Mouse (Mus musculus) neural tube, embryonic 14.5 days (tissue): ENCODE data around the gene Pdyn. TPM values are rescaled to one million over a fixed set of nuclear protein-coding genes. Genes with fewer than 3 reads are reported as not detected.

Source experiments
- ATAC-seq: fragments of 200-750 bp; cut with Nextera tagmentation; 2 replicates; pipeline ENCODE4 v1.8.0; 2017; ENCODE audit warnings: low read depth, mild to moderate bottlenecking, moderate TSS enrichment, moderate library complexity
- H3K27ac ChIP-seq: fragments of 300-500 bp; sonication (generic); 2 replicates; pipeline ENCODE4 v1.5.1; 2014; ENCODE audit warnings: low read depth, mild to moderate bottlenecking, control low read depth, low read length, moderate library complexity, mixed read lengths
- H3K27me3 ChIP-seq: fragments of 300-500 bp; sonication (generic); 2 replicates; pipeline ENCODE4 v1.6.1; 2014; ENCODE audit warnings: low read length; ENCODE audit not compliant: control insufficient read depth, insufficient read depth
- H3K36me3 ChIP-seq: fragments of 300-500 bp; sonication (generic); 2 replicates; pipeline ENCODE4 v1.6.1; 2014; ENCODE audit warnings: low read length, mixed read lengths; ENCODE audit not compliant: control insufficient read depth, insufficient read depth
- H3K4me1 ChIP-seq: fragments of 300-500 bp; sonication (generic); 2 replicates; pipeline ENCODE4 v1.6.1; 2014; ENCODE audit warnings: low read length; ENCODE audit not compliant: control insufficient read depth, insufficient read depth
- H3K4me2 ChIP-seq: fragments of 300-500 bp; sonication (generic); 2 replicates; pipeline ENCODE4 v1.6.1; 2014; ENCODE audit warnings: mild to moderate bottlenecking, low read depth, low read length, control low read depth
- H3K4me3 ChIP-seq: fragments of 300-500 bp; sonication (generic); 2 replicates; pipeline ENCODE4 v1.5.1; 2014; ENCODE audit warnings: low read depth, low read length, control low read depth, mixed read lengths
- H3K9ac ChIP-seq: fragments of 300-500 bp; sonication (generic); replicated peaks from 2 replicates; pipeline ENCODE4 v1.6.1; 2014; ENCODE audit warnings: low read depth, mild to moderate bottlenecking, control low read depth, low read length, mixed read lengths
- H3K9me3 ChIP-seq: fragments of 300-500 bp; sonication (generic); 2 replicates; pipeline ENCODE4 v1.6.1; 2016; ENCODE audit warnings: low read length; ENCODE audit not compliant: control insufficient read depth
- WGBS: fragments of 180-500 bp; shearing (Covaris S2); extraction: QIAGEN DNeasy Blood & Tissue Kit; methylation state at CpG from one replicate; pipeline ENCODE4 v1.1.7; 2014; 5-methylcytosine and 5-hydroxymethylcytosine counted together
- polyA plus RNA-seq: library from polyadenylated mRNA; unstranded; fragments of >200 nt; fragmentation: Nextera tagmentation; extraction: Ambion mirVana; gene quantifications from 2 replicates; pipeline ENCODE4 v1.2.1, GENCODE M21; 2014

Pdyn gene
- polyA plus RNA-seq: 35.4 and 51.7 TPM in 2 replicates

- Histone ChIP-seq H3K9me3 (no peaks in the 10 kb centered on the region), H3K27me3 (no peaks in the 10 kb centered on the region), H3K4me1 (peaks cover 4% of the 10 kb centered on the region; the same call in 1 of the 2 replicates), H3K9ac (peak within 1 kb of the TSS; percentile 18; the same call in 1 of the 2 replicates), H3K36me3 (no peaks in the 10 kb centered on the region), H3K27ac (no peak within 1 kb of the TSS), H3K4me3 (peak within 1 kb of the TSS; percentile 29), H3K4me2 (peak within 1 kb of the TSS; percentile 52)
- ATAC-seq: peak; percentile 85
- 6% methylated on average over 20 of the region's 20 CpGs for WGBS
These were observed at the start of gene Pdyn for GRCm38 (mm10) chr2:129699484-129700158. Gene Pdyn, minus strand, starts transcription at chr2:129699844.

DNA sequence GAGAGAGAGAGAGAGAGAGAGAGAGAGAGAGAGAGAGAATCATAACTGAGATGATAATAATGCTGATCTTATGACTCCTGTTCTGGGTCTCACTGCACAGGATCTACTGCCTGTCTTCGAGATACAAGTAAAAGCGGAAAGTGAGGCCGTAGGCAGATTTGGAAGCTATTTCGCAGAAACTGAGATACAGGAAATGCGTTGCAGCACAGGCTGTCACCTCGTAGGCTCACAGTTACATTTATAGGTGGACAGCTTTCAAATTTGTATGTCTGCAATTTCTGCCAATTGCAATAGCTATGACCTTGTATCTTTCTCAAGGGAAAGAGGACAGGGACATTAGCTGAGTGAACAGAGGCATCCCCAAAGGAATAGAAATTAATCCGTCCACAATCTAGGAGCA is 42.4 kb upstream of the Pdyn start:
- Histone ChIP-seq H3K27ac (no peak overlapping the region), H3K9ac (no peak overlapping the region), H3K9me3 (no peaks in the 10 kb centered on the region), H3K27me3 (peaks cover 3% of the 10 kb centered on the region; the same call in 1 of the 2 replicates), H3K4me2 (no peak overlapping the region), H3K4me1 (no peaks in the 10 kb centered on the region), H3K4me3 (no peak overlapping the region), H3K36me3 (no peaks in the 10 kb centered on the region)
- no peak for ATAC-seq
- WGBS: 92% methylated on average over 7 of the region's 7 CpGs

GRCm38 (mm10) chr2:129740515-129740914 is 40.9 kb upstream of the Pdyn start:
- ATAC-seq: no peak
- H3K4me1 ChIP-seq: no peaks in the 10 kb centered on the region
- H3K27ac ChIP-seq: no peak overlapping the region
- H3K9me3 ChIP-seq: no peaks in the 10 kb centered on the region
- H3K36me3 ChIP-seq: no peaks in the 10 kb centered on the region
- no peaks in the 10 kb centered on the region for H3K27me3 ChIP-seq
- 84% methylated on average over 3 of the region's 3 CpGs for WGBS
- H3K4me2 ChIP-seq: no peak overlapping the region
- no peak overlapping the region for H3K9ac ChIP-seq
- H3K4me3 ChIP-seq: no peak overlapping the region

- 85% methylated on average over 8 of the region's 8 CpGs for WGBS
- H3K27me3 ChIP-seq: no peaks in the 10 kb centered on the region
- no peaks in the 10 kb centered on the region for H3K9me3 ChIP-seq
- no peak overlapping the region for H3K9ac ChIP-seq
- no peak overlapping the region for H3K27ac ChIP-seq
- ATAC-seq: no peak
- no peak overlapping the region for H3K4me3 ChIP-seq
- H3K36me3 ChIP-seq: no peaks in the 10 kb centered on the region
- H3K4me2 ChIP-seq: no peak overlapping the region
- no peaks in the 10 kb centered on the region for H3K4me1 ChIP-seq
These were observed 34.4 kb upstream of the Pdyn start for GRCm38 (mm10) chr2:129734031-129734430.

- Histone ChIP-seq H3K9me3 (no peaks in the 10 kb centered on the region), H3K4me2 (no peak overlapping the region), H3K27me3 (no peaks in the 10 kb centered on the region), H3K27ac (no peak overlapping the region), H3K4me3 (no peak overlapping the region), H3K9ac (no peak overlapping the region), H3K36me3 (no peaks in the 10 kb centered on the region), H3K4me1 (no peaks in the 10 kb centered on the region)
- no peak for ATAC-seq
- 89% methylated on average over 1 of the region's 1 CpGs for WGBS
These were observed 30.0 kb upstream of the Pdyn start for GRCm38 (mm10) chr2:129729681-129730080.

- no peaks in the 10 kb centered on the region for H3K27me3 ChIP-seq
- H3K4me3 ChIP-seq: no peak overlapping the region
- no peak; the same call in 1 of the 2 replicates for ATAC-seq
- H3K4me1 ChIP-seq: no peaks in the 10 kb centered on the region
- H3K4me2 ChIP-seq: no peak overlapping the region
- no peak overlapping the region for H3K9ac ChIP-seq
- H3K36me3 ChIP-seq: no peaks in the 10 kb centered on the region
- H3K9me3 ChIP-seq: no peaks in the 10 kb centered on the region
- 14% methylated on average over 10 of the region's 10 CpGs for WGBS
- H3K27ac ChIP-seq: no peak overlapping the region
These were observed 16.0 kb upstream of the Pdyn start for GRCm38 (mm10) chr2:129715671-129716070.

DNA sequence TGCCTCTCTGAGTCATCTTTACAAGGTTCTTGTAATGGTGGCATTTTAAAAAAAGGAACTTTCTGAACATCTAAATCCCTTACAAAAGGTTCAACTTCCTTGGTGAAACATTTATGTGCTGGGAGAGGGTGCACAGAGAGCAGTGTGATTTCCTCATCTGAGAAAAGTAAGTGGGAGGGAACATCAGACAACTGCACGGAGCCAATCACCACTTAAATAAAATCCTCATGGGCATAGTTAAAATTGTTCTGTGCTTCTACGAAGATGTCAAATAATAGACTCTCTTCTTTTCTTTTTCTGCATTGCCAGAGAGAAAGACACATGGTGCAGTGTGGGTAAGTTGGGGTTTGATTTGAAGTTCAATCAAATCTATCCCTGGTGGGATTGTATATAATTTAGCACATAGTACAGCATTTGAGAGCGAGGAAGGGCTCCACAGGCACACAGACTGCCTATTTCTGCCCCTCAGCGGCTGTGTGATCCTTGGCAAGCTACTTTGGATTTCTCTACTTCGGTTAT is 13.4 kb upstream of the Pdyn start:
- no peak for ATAC-seq
- Histone ChIP-seq H3K9ac (no peak overlapping the region), H3K4me2 (no peak overlapping the region), H3K9me3 (no peaks in the 10 kb centered on the region), H3K36me3 (no peaks in the 10 kb centered on the region), H3K4me3 (no peak overlapping the region), H3K27me3 (no peaks in the 10 kb centered on the region), H3K4me1 (no peaks in the 10 kb centered on the region), H3K27ac (no peak overlapping the region)
- 73% methylated on average over 5 of the region's 5 CpGs for WGBS

DNA sequence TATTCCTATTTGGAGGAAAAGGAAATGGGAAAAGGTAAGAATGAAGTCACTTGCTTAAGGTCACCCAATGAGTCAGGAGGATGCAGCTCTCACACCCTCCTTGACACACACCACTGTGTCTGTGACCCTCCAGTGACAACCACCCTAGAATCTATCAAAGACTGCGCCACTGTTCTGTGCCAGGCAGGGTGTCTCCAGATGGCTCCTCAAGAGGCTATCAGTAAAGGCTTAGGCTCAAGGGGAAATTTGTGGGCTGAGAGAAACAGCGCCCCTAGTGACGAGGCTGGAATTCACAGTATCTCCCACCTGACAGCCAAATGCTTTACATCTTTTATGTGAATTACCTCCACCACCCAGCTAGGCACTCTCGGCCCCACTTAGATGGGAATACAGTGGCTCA is 3.6 kb downstream of the Pdyn start:
- WGBS: 3% methylated on average over 4 of the region's 4 CpGs
- Histone ChIP-seq H3K4me3 (no peak overlapping the region), H3K36me3 (no peaks in the 10 kb centered on the region), H3K4me1 (peaks cover 4% of the 10 kb centered on the region; the same call in 1 of the 2 replicates), H3K27ac (no peak overlapping the region), H3K9ac (no peak overlapping the region), H3K4me2 (no peak overlapping the region), H3K27me3 (no peaks in the 10 kb centered on the region), H3K9me3 (no peaks in the 10 kb centered on the region)
- ATAC-seq: no peak

GRCm38 (mm10) chr2:129694303-129694702 is 5.3 kb downstream of the Pdyn start:
- no peak for ATAC-seq
- no peak overlapping the region for H3K4me3 ChIP-seq
- no peak overlapping the region for H3K27ac ChIP-seq
- no peaks in the 10 kb centered on the region for H3K36me3 ChIP-seq
- no peaks in the 10 kb centered on the region for H3K9me3 ChIP-seq
- no peaks in the 10 kb centered on the region for H3K27me3 ChIP-seq
- no peak overlapping the region for H3K4me2 ChIP-seq
- H3K4me1 ChIP-seq: peaks cover 2% of the 10 kb centered on the region; the same call in 1 of the 2 replicates
- 82% methylated on average over 6 of the region's 6 CpGs for WGBS
- H3K9ac ChIP-seq: no peak overlapping the region
